Mouse (Mus musculus) intestine, embryonic 14.5 days (tissue): ENCODE results near the gene Ascl5. TPM values are rescaled to one million over a fixed set of nuclear protein-coding genes. Genes with fewer than 3 reads are reported as not detected.

ENCODE experiments used
- ATAC-seq: fragments of 200-750 bp; cut with Nextera tagmentation; replicated peaks from 2 replicates; pipeline ENCODE4 v1.8.0; 2017; ENCODE audit warnings: low read depth, moderate number of reproducible peaks, moderate TSS enrichment, moderate library complexity; ENCODE audit not compliant: low FRiP score, low TSS enrichment
- DNase-seq: peaks from one replicate; pipeline ENCODE4 v3.0.0-alpha.2; 2018; ENCODE audit warnings: low spot score
- H3K27ac ChIP-seq: fragments of 300-500 bp; sonication (generic); 2 replicates; pipeline ENCODE4 v1.5.1; 2014; ENCODE audit warnings: low read depth, mild to moderate bottlenecking, control low read depth
- H3K27me3 ChIP-seq: fragments of 300-500 bp; sonication (generic); replicated peaks from 2 replicates; pipeline ENCODE4 v1.6.1; 2014; ENCODE audit warnings: low read length, control low read depth; ENCODE audit not compliant: control insufficient read depth, insufficient read depth
- H3K36me3 ChIP-seq: fragments of 300-500 bp; sonication (generic); 2 replicates; pipeline ENCODE4 v1.6.1; 2014; ENCODE audit warnings: low read length, control low read depth; ENCODE audit not compliant: control insufficient read depth, insufficient read depth
- H3K4me1 ChIP-seq: fragments of 300-500 bp; sonication (generic); replicated peaks from 2 replicates; pipeline ENCODE4 v1.6.1; 2014; ENCODE audit warnings: low read length, control low read depth, mixed read lengths; ENCODE audit not compliant: control insufficient read depth, insufficient read depth
- H3K4me2 ChIP-seq: fragments of 300-500 bp; sonication (generic); 2 replicates; pipeline ENCODE4 v1.6.1; 2014; ENCODE audit warnings: low read length
- H3K4me3 ChIP-seq: fragments of 300-500 bp; sonication (generic); 2 replicates; pipeline ENCODE4 v1.5.1; 2014; ENCODE audit warnings: low read depth, low read length, control low read depth, mixed read lengths
- H3K9ac ChIP-seq: fragments of 300-500 bp; sonication (generic); 2 replicates; pipeline ENCODE4 v1.6.1; 2014; ENCODE audit warnings: mild to moderate bottlenecking, low read length
- H3K9me3 ChIP-seq: fragments of 300-500 bp; sonication (generic); 2 replicates; pipeline ENCODE4 v1.6.1; 2016; ENCODE audit warnings: low read length, control low read depth; ENCODE audit not compliant: control insufficient read depth
- WGBS: fragments of 180-500 bp; shearing (Covaris S2); extraction: QIAGEN DNeasy Blood & Tissue Kit; methylation state at CpG from one replicate; pipeline ENCODE4 v1.1.7; 2014; 5-methylcytosine and 5-hydroxymethylcytosine counted together
- polyA plus RNA-seq: library from polyadenylated mRNA; unstranded; fragments of >200 nt; fragmentation: Nextera tagmentation; extraction: Ambion mirVana; gene quantifications from 2 replicates; pipeline ENCODE4 v1.2.1, GENCODE M21; 2014

Gene Ascl5
- 0.35 TPM in 1 of 2 replicates, not detected in the other for polyA plus RNA-seq

DNA sequence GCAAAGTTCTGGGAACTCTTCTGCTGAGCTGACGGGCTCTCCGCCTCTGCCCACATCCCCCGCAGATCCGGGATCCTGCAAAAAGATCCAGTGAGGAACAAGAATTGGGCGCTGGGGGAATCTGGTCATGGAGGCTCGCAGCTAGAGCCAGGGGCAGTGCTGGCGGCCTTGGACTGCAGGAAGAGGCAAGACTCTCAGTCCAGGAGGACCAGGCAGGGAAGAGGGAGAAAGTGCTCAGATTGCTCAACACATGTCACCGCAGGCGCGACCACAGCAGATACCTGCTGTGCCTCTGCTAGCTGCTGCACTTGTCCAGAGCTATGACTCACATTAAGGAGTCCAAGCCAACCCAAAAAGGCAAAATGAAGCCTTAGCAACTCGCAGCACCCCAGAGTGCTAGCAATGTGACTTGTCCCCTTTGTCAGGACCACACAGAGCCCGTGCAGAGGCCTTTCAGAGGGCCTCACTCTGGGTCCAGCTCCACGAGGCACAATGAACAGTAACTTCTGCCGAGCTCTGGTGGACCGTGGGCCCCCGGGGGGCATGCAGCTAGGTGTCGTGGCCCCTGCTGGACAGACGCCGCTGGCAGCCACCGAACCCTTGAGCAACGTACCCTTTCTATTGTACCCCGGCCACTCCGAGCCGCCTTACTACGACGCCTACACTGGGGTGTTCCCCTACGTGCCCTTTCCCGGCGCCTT lies at the start of gene Ascl5:
Gene Ascl5, plus strand, starts transcription at position 493 of the 701 bp plus-strand sequence.
- Histone ChIP-seq H3K9me3 (no peaks in the 10 kb centered on the region), H3K4me2 (peak within 1 kb of the TSS; percentile 50), H3K27me3 (peaks cover 39% of the 10 kb centered on the region), H3K27ac (no peak within 1 kb of the TSS), H3K4me3 (peak within 1 kb of the TSS; percentile 20), H3K4me1 (peaks cover 9% of the 10 kb centered on the region; the same call in 1 of the 2 replicates), H3K36me3 (no peaks in the 10 kb centered on the region), H3K9ac (peak within 1 kb of the TSS; percentile 10; the same call in 1 of the 2 replicates)
- no peak for ATAC-seq
- WGBS = 28% methylated on average over 29 of the region's 29 CpGs
- DNase-seq = no peak

DNA sequence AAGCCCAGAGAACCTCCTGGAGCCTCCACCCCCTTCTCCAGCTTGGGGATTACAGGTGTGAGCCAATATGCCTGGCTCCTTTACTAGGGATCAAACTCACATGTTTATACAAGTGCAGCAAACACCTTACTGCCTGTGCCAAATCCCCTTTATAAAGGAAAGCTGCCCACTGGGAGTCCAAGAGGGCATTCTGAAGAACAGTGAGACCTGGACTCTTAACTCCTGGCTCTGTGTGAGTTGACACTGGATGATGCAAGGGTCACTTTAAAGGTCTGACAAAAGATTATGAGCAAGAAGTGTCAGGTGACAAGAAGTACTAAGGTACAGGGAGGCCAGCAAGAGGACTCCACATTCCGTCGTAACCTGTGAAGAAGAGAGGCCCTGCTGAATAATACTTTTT lies 49.2 kb upstream of the Ascl5 start:
- Histone ChIP-seq H3K4me1 (no peaks in the 10 kb centered on the region), H3K9ac (no peak overlapping the region), H3K4me3 (no peak overlapping the region), H3K27ac (no peak overlapping the region), H3K9me3 (no peaks in the 10 kb centered on the region), H3K36me3 (no peaks in the 10 kb centered on the region), H3K27me3 (0 out of 2 replicates have a peak, but pooled peaks cover 2% of the 10 kb centered on the region), H3K4me2 (no peak overlapping the region)
- WGBS = 97% methylated on average over 2 of the region's 2 CpGs
- ATAC-seq (no peak), DNase-seq (no peak)

- Histone ChIP-seq H3K4me3 (no peak within 1 kb of the TSS), H3K27ac (no peak within 1 kb of the TSS), H3K9ac (no peak within 1 kb of the TSS), H3K27me3 (peaks cover 12% of the 10 kb centered on the region; the same call in 1 of the 2 replicates), H3K4me1 (0 out of 2 replicates have a peak, but pooled peaks cover 6% of the 10 kb centered on the region), H3K4me2 (peak within 1 kb of the TSS; percentile 90), H3K9me3 (no peaks in the 10 kb centered on the region), H3K36me3 (no peaks in the 10 kb centered on the region)
- WGBS = 72% methylated on average over 3 of the region's 3 CpGs
- ATAC-seq = no peak
- DNase-seq = no peak
Observed at GRCm38 (mm10) chr1:136006292-136006748, 44.3 kb upstream of the Ascl5 start, which contains the start of gene Igfn1. TSS of gene Igfn1 (minus strand) at chr1:136006342.

DNA sequence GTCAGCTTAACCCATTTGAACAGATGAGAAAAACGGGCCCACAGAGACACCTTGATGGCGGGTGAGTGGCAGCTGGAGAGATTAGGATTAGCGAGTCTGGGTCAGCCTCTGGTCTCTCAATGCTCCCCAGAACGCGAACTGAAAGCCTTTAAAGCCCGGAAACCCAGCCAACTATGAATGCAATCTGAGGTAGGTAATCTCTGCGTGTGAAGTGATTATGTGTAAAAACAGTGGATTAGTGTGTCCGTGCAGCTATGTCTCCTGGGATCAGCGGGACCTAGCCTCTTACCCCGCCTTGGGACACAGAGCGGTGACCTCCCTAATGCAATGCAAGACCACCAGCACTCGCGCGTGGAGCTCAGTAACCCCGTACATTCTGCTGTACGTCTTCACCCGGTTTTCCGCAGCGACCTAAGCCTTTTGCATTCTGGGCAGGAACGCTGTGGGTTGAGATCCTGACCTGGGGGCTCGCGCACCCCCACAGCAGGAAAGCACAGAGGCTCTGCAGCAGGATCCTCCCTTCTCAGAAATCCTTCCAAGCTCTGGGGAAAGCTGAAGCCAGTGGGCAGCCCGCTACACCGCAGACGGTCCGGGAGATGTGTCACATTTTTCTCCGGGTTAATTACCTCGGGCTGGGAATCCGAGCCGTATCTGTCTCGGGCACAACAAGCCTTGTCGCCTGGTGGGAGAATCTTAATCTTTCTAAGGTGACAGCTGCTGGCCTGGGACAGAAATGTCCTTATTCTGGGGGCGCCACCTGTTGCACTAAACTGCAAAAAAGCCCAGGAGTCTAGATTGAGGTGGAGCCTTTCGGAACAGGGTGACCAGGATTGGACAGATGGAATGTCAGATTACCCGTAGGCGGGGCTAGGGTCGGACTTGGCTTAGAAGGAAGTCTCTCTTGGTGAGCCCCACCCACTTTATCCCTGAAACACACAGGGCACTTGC lies 43.1 kb upstream of the Ascl5 start, which contains the start of gene Tmem9:
Gene Tmem9, plus strand, starts transcription at position 940 of the 948 bp plus-strand sequence.
- Histone ChIP-seq H3K9ac (peak within 1 kb of the TSS; percentile 37; the same call in 1 of the 2 replicates), H3K9me3 (no peaks in the 10 kb centered on the region), H3K27ac (no peak within 1 kb of the TSS), H3K27me3 (peaks cover 11% of the 10 kb centered on the region; the same call in 1 of the 2 replicates), H3K4me3 (peak within 1 kb of the TSS; percentile 44), H3K4me2 (peak within 1 kb of the TSS; percentile 90), H3K36me3 (no peaks in the 10 kb centered on the region), H3K4me1 (0 out of 2 replicates have a peak, but pooled peaks cover 6% of the 10 kb centered on the region)
- ATAC-seq = peak; percentile 95
- 4% methylated on average over 37 of the region's 37 CpGs for WGBS
- peak; percentile 80 for DNase-seq

DNA sequence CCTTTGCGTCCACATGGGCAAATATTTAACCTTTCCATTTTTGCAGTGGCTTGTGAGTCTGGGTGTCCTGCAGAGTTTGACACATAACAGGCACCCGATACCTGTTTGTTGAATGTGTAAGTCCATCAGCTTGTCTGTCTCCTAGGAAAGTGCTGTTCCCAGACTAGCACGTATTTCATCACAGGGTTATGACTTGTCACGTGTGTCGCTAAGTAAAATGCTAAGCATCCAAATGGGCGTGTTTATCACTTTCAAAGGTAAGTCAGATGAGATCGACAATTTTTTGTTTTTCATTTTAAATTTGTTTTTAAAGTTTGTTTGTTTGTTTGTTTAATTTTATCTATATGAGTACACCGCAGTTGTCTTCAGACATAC lies 42.5 kb upstream of the Ascl5 start:
- ATAC-seq (peak; percentile 52; the same call in 1 of the 2 replicates), DNase-seq (no peak)
- Histone ChIP-seq H3K27me3 (peaks cover 11% of the 10 kb centered on the region; the same call in 1 of the 2 replicates), H3K9ac (no peak overlapping the region; the same call in 1 of the 2 replicates), H3K4me1 (0 out of 2 replicates have a peak, but pooled peaks cover 6% of the 10 kb centered on the region), H3K36me3 (no peaks in the 10 kb centered on the region), H3K9me3 (no peaks in the 10 kb centered on the region), H3K4me2 (peak overlapping the region; percentile 90), H3K27ac (no peak overlapping the region), H3K4me3 (peak overlapping the region; percentile 44)
- 17% methylated on average over 8 of the region's 8 CpGs for WGBS

- Histone ChIP-seq H3K4me1 (0 out of 2 replicates have a peak, but pooled peaks cover 6% of the 10 kb centered on the region), H3K27ac (no peak overlapping the region), H3K9ac (no peak overlapping the region), H3K36me3 (no peaks in the 10 kb centered on the region), H3K4me3 (no peak overlapping the region), H3K4me2 (no peak overlapping the region), H3K9me3 (no peaks in the 10 kb centered on the region), H3K27me3 (peaks cover 11% of the 10 kb centered on the region; the same call in 1 of the 2 replicates)
- no peak for ATAC-seq
- DNase-seq = no peak
- WGBS = 90% methylated on average over 4 of the region's 4 CpGs
Observed at GRCm38 (mm10) chr1:136010247-136010646, 40.4 kb upstream of the Ascl5 start.

GRCm38 (mm10) chr1:136013513-136013912 lies 37.1 kb upstream of the Ascl5 start:
- H3K4me3 ChIP-seq = no peak overlapping the region
- DNase-seq (no peak), ATAC-seq (no peak)
- no peak overlapping the region for H3K9ac ChIP-seq
- H3K9me3 ChIP-seq = no peaks in the 10 kb centered on the region
- no peak overlapping the region for H3K27ac ChIP-seq
- 78% methylated on average over 4 of the region's 4 CpGs for WGBS
- no peaks in the 10 kb centered on the region for H3K36me3 ChIP-seq
- H3K27me3 ChIP-seq = no peaks in the 10 kb centered on the region
- H3K4me2 ChIP-seq = no peak overlapping the region
- H3K4me1 ChIP-seq = no peaks in the 10 kb centered on the region
